Mouse (Mus musculus) urinary bladder, postnatal 36 days (tissue): ENCODE measurements around the gene Ly6g6f.

Experiments
- DNase-seq, 2 experiments: peaks; one replicate each; pipeline ENCODE4 v3.0.0; 2022; ENCODE audit warnings: low spot score in 2 of 2, mixed read lengths in 1 of 2

Gene Ly6g6f

GRCm38 (mm10) chr17:35077786-35078233 lies 7.6 kb downstream of the Ly6g6f start, which contains the start of gene Ly6g6d:
Gene Ly6g6d (minus strand): TSS chr17:35078065.
- peak; percentile 40 to 58 for DNase-seq

DNA sequence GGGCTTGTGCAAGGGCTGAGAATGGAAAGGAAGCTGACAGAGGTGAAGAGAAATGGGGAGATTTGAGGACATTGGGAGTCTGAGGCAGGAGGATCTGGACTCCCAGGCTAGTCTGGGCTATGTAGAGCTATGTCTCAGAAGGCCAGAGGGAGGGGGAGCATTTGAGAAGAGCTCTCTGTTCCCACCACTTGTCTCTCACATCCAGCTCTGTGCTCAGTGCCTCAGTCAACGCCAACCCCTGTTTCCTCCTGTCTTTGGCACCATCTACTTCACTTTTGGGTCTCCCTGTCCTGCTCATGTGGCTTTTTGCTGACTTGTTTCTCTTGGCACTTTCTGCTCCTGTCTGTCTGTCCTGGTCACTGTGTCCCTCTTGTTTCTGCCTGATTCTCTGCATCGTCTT lies 8.1 kb downstream of the Ly6g6f start:
- DNase-seq = no peak

- DNase-seq = no peak
Observed at GRCm38 (mm10) chr17:35076507-35077176, 8.8 kb downstream of the Ly6g6f start, which contains the start of gene Ly6g6e. Gene Ly6g6e (plus strand): TSS chr17:35076902.

DNA sequence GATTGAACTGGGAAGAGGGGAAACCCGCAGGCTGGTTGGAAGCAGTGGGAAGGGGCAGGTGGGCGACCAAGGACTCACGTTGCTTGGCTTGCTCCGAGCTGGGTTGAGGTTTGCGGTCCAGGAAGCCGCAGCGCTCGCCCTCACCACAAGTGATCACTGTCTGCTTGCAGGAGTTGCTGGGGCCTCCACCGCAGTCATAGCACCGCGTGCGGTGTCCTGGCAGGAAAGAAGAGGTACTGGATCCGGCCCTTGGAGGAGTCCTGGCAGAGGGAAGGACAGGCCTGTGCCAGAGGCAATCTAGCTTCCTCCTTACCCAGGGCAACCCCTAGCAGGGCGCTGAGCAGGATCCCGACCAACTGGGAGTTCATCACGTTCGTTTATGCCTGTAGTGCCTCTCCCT lies 11.3 kb downstream of the Ly6g6f start:
- no peak for DNase-seq

GRCm38 (mm10) chr17:35071454-35071853 lies 14.0 kb downstream of the Ly6g6f start:
- DNase-seq = no peak

DNA sequence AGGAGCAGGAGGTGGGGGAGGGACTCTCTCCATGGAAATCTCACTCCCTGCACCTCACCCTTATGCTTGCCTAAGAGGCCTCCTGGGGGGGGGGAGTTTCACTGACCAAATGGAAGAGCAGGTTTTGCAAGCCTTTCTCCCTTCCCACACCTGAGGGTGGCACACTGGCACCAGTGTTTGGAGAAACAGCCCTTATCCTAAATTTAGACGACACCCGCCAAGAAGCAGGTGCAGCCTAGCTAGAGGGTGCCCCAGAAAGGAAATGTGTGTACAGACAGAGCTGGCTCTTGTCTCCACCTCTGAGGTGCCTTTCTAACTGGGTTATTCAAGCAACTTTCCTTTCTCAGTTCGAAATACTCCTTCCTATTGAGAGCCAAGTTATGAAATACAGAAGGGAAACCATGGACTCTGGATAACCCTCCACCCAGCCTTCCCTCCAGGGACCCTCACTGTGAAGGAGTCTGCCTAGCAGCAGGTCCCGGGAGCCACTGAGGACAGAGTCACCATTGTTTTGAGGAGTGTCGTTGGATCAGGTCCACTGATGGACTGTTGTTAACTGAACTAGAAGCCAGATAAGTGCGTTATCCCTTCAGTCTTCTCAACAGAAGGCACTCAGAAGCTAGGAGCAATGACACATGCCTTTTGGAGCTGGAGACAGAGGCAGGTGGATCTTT lies 14.7 kb downstream of the Ly6g6f start:
- DNase-seq = no peak

DNA sequence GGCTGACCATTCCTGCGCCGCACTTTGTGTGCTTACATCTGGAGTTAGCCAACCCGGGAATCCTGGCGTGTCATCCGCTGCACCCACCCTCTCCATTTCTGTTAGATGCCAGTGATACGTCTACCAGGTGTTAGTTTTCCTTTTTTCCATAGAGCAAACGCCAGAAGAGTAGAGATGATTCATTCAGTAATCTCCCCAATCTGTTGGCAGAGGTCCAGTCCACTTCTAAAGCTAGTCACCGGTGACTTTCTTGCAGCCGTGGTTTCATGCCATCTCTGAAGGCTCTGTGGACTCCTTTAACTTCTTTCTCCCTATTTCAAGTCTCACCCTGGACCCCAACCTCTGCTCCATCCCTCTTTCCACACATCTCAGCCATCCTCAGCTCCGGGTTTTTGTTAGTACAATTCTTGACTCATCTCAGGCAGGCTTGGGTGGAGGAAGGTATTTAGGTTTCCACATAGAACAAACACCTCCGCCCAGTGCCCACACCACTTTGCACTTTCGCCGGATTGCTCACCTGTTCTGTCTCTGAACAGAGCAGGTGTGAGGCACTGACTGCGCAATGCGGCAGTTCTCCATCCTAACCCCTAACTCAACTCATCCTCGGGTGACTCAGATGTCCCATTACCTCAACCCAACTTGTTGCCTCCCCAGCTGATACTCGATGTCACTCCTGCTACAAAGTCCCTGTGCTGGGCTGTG lies 17.0 kb downstream of the Ly6g6f start:
- peak in 1 of 2 experiments; percentile 50 for DNase-seq

GRCm38 (mm10) chr17:35066084-35066483 lies 19.3 kb downstream of the Ly6g6f start, which contains the start of gene Mpig6b:
Gene Mpig6b (minus strand): TSS chr17:35066184.
- DNase-seq = no peak

DNA sequence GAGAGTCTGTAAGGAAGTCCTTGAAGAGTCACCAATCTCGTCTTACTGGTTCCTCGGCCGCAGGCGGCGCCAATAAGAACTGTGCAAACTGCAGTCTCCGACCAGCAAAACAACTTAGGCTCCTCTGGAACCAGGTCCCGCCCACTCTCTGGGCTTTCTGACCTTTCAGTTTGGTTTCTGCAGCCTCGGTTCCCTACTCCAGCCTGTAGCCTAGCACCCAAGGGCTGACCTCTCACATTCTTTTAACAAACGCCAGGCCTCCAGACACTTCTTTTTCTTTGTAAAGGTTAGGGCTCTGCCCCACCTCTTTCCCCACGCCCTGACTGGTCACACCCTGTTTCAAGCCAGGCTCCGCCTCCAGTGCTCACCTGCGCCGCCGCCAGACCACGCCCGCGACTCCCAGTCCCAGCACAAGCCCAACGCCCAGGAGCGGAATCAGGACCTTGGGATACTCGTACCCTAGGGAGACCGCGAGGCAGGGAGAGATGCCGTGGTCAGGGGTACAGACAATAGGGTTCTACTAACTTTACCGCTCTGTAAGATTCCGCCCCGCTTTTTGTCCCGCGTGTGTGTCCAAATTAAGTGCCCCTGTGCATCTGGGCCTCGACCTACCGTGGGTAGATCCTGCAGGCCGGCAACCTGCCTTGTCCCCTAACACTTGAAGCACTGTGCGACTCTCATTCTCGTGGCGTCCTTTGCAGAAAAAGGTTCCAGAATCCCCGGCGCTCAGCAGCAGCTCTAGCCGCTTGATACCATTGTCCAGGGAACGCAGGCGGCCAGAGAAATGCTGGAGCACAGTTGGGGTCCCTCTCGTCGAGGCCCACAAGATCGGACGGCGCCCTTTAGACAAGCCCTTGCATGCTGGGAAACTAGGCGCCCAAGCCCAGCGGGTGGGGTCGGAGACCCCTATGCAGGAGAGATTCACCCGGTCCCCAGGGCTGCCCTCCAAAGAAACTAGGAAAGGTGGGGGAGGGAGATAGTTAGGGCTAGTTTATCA lies 20.2 kb downstream of the Ly6g6f start, which contains the start of gene Ly6g6c:
Gene Ly6g6c, plus strand, starts transcription at position 438 of the 997 bp plus-strand sequence.
- peak; percentile 75 to 80 for DNase-seq

- no peak for DNase-seq
Observed at GRCm38 (mm10) chr17:35064378-35064877, 21.0 kb downstream of the Ly6g6f start.

DNA sequence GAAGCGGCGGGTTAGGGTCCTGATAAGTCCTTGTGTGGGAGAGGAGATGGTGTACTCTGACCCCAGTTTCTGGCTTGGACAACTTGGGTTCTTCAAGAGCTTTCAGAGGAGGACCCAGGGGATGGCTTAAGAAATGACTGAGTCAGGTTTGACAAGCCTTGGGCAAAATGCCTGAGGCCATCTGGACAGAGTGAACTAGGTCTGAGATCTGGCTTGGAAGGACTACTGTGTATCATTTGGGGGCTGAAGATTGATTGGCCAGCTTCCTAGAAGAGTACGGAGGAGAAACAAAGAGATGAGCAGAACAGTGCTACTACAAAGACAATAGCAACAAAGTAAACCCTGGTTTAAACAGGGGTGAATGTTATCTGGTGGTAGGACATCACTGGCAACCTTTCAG lies 21.9 kb downstream of the Ly6g6f start:
- DNase-seq = no peak

DNA sequence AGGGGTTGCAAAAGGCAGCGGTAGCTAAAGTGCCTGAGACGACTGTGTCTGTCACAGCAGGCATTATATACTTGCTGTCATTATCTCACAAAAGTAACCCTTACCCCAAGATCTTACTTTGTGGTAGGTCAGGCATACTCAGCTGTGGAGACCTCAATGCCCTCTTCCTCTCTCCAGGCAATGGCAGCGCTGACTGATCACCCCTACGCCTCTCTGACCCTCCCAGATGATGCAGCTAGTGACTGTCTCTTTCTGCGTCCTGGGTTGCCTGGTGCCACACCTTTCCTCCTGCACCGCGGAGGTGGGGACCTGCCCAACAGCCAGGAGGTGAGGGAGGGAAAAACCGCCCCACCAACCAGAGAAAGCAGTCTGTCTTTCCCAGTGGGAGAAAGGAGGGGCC lies 24.1 kb downstream of the Ly6g6f start:
- DNase-seq = no peak

GRCm38 (mm10) chr17:35060737-35061297 lies 24.6 kb downstream of the Ly6g6f start:
- no peak for DNase-seq

- no peak for DNase-seq
Observed at GRCm38 (mm10) chr17:35060071-35060470, 25.3 kb downstream of the Ly6g6f start.

GRCm38 (mm10) chr17:35058911-35059892 lies 26.2 kb downstream of the Ly6g6f start, which contains the start of gene Ddah2:
Gene Ddah2 (plus strand): TSS chr17:35059035.
- peak; percentile 81 to 87 for DNase-seq

DNA sequence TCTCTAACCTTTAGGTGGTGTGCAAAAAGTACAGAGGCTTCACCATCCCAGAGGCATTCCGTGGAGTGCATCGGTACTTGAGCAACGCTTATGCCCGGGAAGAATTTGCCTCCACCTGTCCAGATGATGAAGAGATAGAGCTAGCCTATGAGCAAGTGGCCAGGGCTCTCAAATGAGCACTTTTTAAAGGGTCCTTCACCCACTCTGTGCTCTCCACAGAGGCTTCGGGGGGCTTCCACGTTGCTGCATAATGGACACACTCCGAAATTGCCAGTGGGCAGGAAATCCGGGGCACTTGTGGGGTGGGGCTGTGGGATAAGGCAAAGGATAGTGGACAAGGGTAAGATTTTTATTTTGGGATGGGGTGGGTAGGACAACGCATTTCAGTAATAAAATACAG lies 27.1 kb downstream of the Ly6g6f start:
- DNase-seq = no peak

- DNase-seq = no peak
Observed at GRCm38 (mm10) chr17:35057090-35057489, 28.3 kb downstream of the Ly6g6f start.

DNA sequence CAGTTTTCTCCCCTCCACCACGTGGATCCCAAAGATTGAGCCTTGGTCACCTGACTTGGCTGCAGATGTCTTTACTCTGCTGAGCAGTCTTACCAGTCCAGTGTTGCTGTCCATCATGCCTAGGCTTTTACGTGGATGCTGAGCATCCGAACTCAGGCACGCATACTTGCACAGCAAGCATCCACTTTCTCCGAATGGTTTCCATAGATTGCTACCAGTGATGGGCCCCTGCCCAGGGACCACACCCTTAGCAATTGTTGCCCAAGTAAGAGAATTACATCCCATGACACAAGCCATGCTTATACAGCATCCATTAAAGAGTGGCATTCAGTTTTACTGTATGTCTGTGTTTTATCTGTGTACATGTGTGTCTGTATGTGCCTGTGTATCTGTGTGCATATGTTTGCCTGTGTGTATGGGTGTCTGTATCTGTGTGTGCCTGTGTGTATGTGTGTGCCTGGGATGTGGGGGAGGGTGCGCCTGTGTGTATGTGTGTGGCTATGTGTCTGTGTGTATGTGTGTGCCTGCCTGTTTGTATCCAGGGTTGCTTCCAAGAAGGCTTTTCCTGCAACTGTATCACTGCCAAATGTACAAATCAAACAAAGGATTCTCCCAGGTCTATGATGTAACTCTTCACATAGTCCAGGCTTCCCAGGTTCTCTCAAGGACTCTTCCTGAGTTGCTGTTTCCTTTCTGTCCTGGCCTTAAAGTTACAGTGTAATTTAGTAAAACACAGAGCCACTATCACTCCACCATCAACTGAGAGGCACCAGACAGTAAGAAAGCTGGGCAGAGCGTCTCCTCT lies 29.5 kb downstream of the Ly6g6f start:
- no peak for DNase-seq
